Mouse (Mus musculus) kidney, postnatal 36 days (tissue): ENCODE data around the gene Ccnb1.
"Not testable (repeated sequence)": the region's sequence is repeated elsewhere in the genome, so short reads cannot be mapped to it uniquely, and the experiment has no call there.

Experiments
- DNase-seq, 2 experiments: peaks; one replicate each; pipeline ENCODE4 v3.0.0; 2021 to 2022; ENCODE audit warnings: mixed read lengths in 2 of 2

Gene Ccnb1

GRCm38 (mm10) chr13:100755329-100755728 is 31.0 kb downstream of the Ccnb1 start:
- DNase-seq: no peak

GRCm38 (mm10) chr13:100754186-100754585 is 32.2 kb downstream of the Ccnb1 start:
- DNase-seq: no peak

- no peak for DNase-seq
Measured at GRCm38 (mm10) chr13:100753011-100753410, 33.4 kb downstream of the Ccnb1 start.

- DNase-seq: no peak
Measured at GRCm38 (mm10) chr13:100752529-100752928, 33.8 kb downstream of the Ccnb1 start.

- no peak for DNase-seq
Measured at GRCm38 (mm10) chr13:100751402-100751801, 35.0 kb downstream of the Ccnb1 start.

GRCm38 (mm10) chr13:100750799-100751198 is 35.6 kb downstream of the Ccnb1 start:
- DNase-seq: no peak

- peak in 1 of 2 experiments; percentile 9 for DNase-seq
Measured at GRCm38 (mm10) chr13:100748638-100749037, 37.7 kb downstream of the Ccnb1 start.

- no peak for DNase-seq
Measured at GRCm38 (mm10) chr13:100746090-100746489, 40.3 kb downstream of the Ccnb1 start.

GRCm38 (mm10) chr13:100744036-100744744 is 42.2 kb downstream of the Ccnb1 start, which contains the start of gene Mrps36:
Gene Mrps36, minus strand, starts transcription at chr13:100744659.
- peak; percentile 97 for DNase-seq

GRCm38 (mm10) chr13:100743346-100744035 is 42.9 kb downstream of the Ccnb1 start:
- peak; percentile 36 to 50 for DNase-seq

- peak in 1 of 2 experiments; percentile 15 for DNase-seq
Measured at GRCm38 (mm10) chr13:100742831-100743230, 43.5 kb downstream of the Ccnb1 start.

GRCm38 (mm10) chr13:100732756-100733155 is 53.6 kb downstream of the Ccnb1 start:
- no peak for DNase-seq

GRCm38 (mm10) chr13:100731462-100732046 is 54.8 kb downstream of the Ccnb1 start:
- DNase-seq: not testable (repeated sequence)

- DNase-seq: peak; percentile 95 to 96
Measured at GRCm38 (mm10) chr13:100730861-100731176, 55.6 kb downstream of the Ccnb1 start, which contains the start of gene Cdk7. Gene Cdk7, minus strand, starts transcription at chr13:100730939.

- peak in 1 of 2 experiments; percentile 16 for DNase-seq
Measured at GRCm38 (mm10) chr13:100730153-100730860, 56.1 kb downstream of the Ccnb1 start.
